Mouse (Mus musculus) lung, postnatal 0 days (tissue): ENCODE measurements around the gene Gramd4.

Experiments used
- CTCF ChIP-seq: IDR thresholded peaks from 2 replicates; pipeline ENCODE4 v1.5.1; 2016; ENCODE audit warnings: antibody characterized with exemption, mild to moderate bottlenecking
- EP300 ChIP-seq: IDR thresholded peaks from 2 replicates; pipeline ENCODE4 v1.6.1; 2016; ENCODE audit warnings: antibody characterized with exemption, mild to moderate bottlenecking, control low read depth

GRCm38 (mm10) chr15:86167787-86168504 lies 110.5 kb downstream of the Gramd4 start:
- TF ChIP-seq CTCF (no peak), EP300 (no peak)
